Mouse (Mus musculus): ENCODE measurements around the gene Ank3.

- no peak for TF ChIP-seq POLR2A (IDR thresholded peaks at IDR 0.05; ENCODE audit: borderline replicate concordance, extremely low read depth, insufficient read depth, insufficient read length, poor library complexity, severe bottlenecking)
- no peak for TF ChIP-seq CTCF (IDR thresholded peaks at IDR 0.05; ENCODE audit: borderline replicate concordance, extremely low read depth, insufficient read depth, insufficient read length)
These were observed 548.5 kb downstream of the Ank3 start for GRCm38 (mm10) chr10:69947093-69947492.

All from brain, embryonic 14.5 days (tissue).